In genomic region chr16:57945404-57945803, GRCm38 (mm10) we compare ENCODE assay signal across 26 mouse cellular contexts.
A peak's percentile ranks its signal among the peaks of the same experiment; 100 is the strongest.
DNase-seq lines count a peak whose midpoint lies in the region; ATAC-seq and TF ChIP-seq lines count a peak whose summit lies in the region.
"Had no signal": no experiment of that assay in that cellular context is flagged by ENCODE, and none has a peak within 500 bp of the region (broad histone marks: within the 10 kb centered on the region; RNA-seq: fewer than 3 reads in every experiment).

No protein-coding gene starts in this region.

- no peak overlapping the region for H3K27ac ChIP-seq in hindbrain, embryonic 14.5 days
- H3K27ac ChIP-seq in hindbrain, embryonic 10.5 days, result no peak overlapping the region
- H3K27ac ChIP-seq in midbrain, embryonic 13.5 days, result no peak overlapping the region
- no peak overlapping the region for H3K27ac ChIP-seq in midbrain, embryonic 15.5 days
- H3K27ac ChIP-seq in limb, embryonic 10.5 days, result peak overlapping the region; percentile 25; the same call in 1 of the 2 replicates
- H3K27ac ChIP-seq in forebrain, postnatal 0 days (ENCODE audit: low read depth, low read length), result no peak overlapping the region
- H3K27ac ChIP-seq: embryonic facial prominence, embryonic 12.5 days; embryonic facial prominence, embryonic 15.5 days; forebrain, embryonic 12.5 days; forebrain, embryonic 15.5 days; heart, embryonic 15.5 days; hindbrain, embryonic 15.5 days had no signal

- no peak overlapping the region for H3K9ac ChIP-seq in hindbrain, embryonic 14.5 days
- H3K9ac ChIP-seq in midbrain, embryonic 13.5 days (replicated peaks), result no peak overlapping the region
- H3K9ac ChIP-seq in midbrain, embryonic 15.5 days, result no peak overlapping the region
- no peak overlapping the region for H3K9ac ChIP-seq in forebrain, postnatal 0 days
- H3K9ac ChIP-seq: embryonic facial prominence, embryonic 12.5 days; embryonic facial prominence, embryonic 15.5 days; forebrain, embryonic 12.5 days; forebrain, embryonic 15.5 days; heart, embryonic 12.5 days; heart, embryonic 15.5 days; hindbrain, embryonic 15.5 days had no signal

- ATAC-seq in hindbrain, embryonic 14.5 days (ENCODE audit: low FRiP score), result 0 out of 2 replicates have a peak, but pooled peaks have one; percentile 31
- ATAC-seq in midbrain, embryonic 13.5 days, result peak; percentile 53; the same call in 1 of the 2 replicates
- ATAC-seq in midbrain, embryonic 15.5 days (replicated peaks), result no peak
- no peak for ATAC-seq in forebrain, postnatal 0 days
- ATAC-seq: forebrain, embryonic 15.5 days had no signal

- no peak overlapping the region for H3K4me3 ChIP-seq in hindbrain, embryonic 14.5 days (replicated peaks; ENCODE audit: low read length)
- no peak overlapping the region for H3K4me3 ChIP-seq in hindbrain, embryonic 10.5 days
- no peak overlapping the region for H3K4me3 ChIP-seq in midbrain, embryonic 13.5 days (replicated peaks)
- no peak overlapping the region for H3K4me3 ChIP-seq in midbrain, embryonic 15.5 days
- H3K4me3 ChIP-seq in limb, embryonic 10.5 days, result no peak overlapping the region
- H3K4me3 ChIP-seq in forebrain, postnatal 0 days (ENCODE audit: low read depth, low read length), result no peak overlapping the region
- H3K4me3 ChIP-seq: embryonic facial prominence, embryonic 12.5 days; embryonic facial prominence, embryonic 15.5 days; erythroblast, embryonic 14.5 days; forebrain, embryonic 12.5 days; forebrain, embryonic 15.5 days; heart, embryonic 12.5 days; heart, embryonic 15.5 days; hindbrain, embryonic 15.5 days had no signal

- H3K4me1 ChIP-seq in hindbrain, embryonic 14.5 days (replicated peaks; ENCODE audit: control insufficient read depth, insufficient read depth, low read length), result no peaks in the 10 kb centered on the region
- peaks cover 7% of the 10 kb centered on the region for H3K4me1 ChIP-seq in hindbrain, embryonic 10.5 days (replicated peaks)
- no peaks in the 10 kb centered on the region for H3K4me1 ChIP-seq in midbrain, embryonic 13.5 days (replicated peaks)
- H3K4me1 ChIP-seq in midbrain, embryonic 15.5 days, result no peaks in the 10 kb centered on the region
- no peaks in the 10 kb centered on the region for H3K4me1 ChIP-seq in limb, embryonic 10.5 days
- no peaks in the 10 kb centered on the region for H3K4me1 ChIP-seq in forebrain, postnatal 0 days (ENCODE audit: insufficient read depth)
- H3K4me1 ChIP-seq: embryonic facial prominence, embryonic 12.5 days; embryonic facial prominence, embryonic 15.5 days; forebrain, embryonic 12.5 days; forebrain, embryonic 15.5 days; heart, embryonic 12.5 days; heart, embryonic 15.5 days; hindbrain, embryonic 15.5 days had no signal

- no peaks in the 10 kb centered on the region for H3K9me3 ChIP-seq in hindbrain, embryonic 14.5 days (ENCODE audit: control insufficient read depth, low read length)
- no peaks in the 10 kb centered on the region for H3K9me3 ChIP-seq in hindbrain, embryonic 10.5 days
- H3K9me3 ChIP-seq in midbrain, embryonic 13.5 days, result no peaks in the 10 kb centered on the region
- no peaks in the 10 kb centered on the region for H3K9me3 ChIP-seq in midbrain, embryonic 15.5 days
- H3K9me3 ChIP-seq in limb, embryonic 10.5 days (replicated peaks), result no peaks in the 10 kb centered on the region
- no peaks in the 10 kb centered on the region for H3K9me3 ChIP-seq in forebrain, postnatal 0 days (ENCODE audit: low read length)
- H3K9me3 ChIP-seq: embryonic facial prominence, embryonic 12.5 days; embryonic facial prominence, embryonic 15.5 days; forebrain, embryonic 12.5 days; forebrain, embryonic 15.5 days; heart, embryonic 12.5 days; heart, embryonic 15.5 days; hindbrain, embryonic 15.5 days had no signal

- WGBS in hindbrain, embryonic 14.5 days, result 26% methylated on average over 6 of the region's 6 CpGs
- 29% methylated on average over 6 of the region's 6 CpGs for WGBS in hindbrain, embryonic 10.5 days
- 24% methylated on average over 6 of the region's 6 CpGs for WGBS in midbrain, embryonic 13.5 days
- WGBS in midbrain, embryonic 15.5 days, result 24% methylated on average over 6 of the region's 6 CpGs
- WGBS in limb, embryonic 10.5 days, result 65% methylated on average over 6 of the region's 6 CpGs
- WGBS in forebrain, postnatal 0 days, result 23% methylated on average over 6 of the region's 6 CpGs

- H3K4me2 ChIP-seq in hindbrain, embryonic 14.5 days (replicated peaks), result no peak overlapping the region
- no peak overlapping the region for H3K4me2 ChIP-seq in midbrain, embryonic 13.5 days (replicated peaks)
- no peak overlapping the region for H3K4me2 ChIP-seq in midbrain, embryonic 15.5 days
- no peak overlapping the region for H3K4me2 ChIP-seq in forebrain, postnatal 0 days (ENCODE audit: low read depth)
- H3K4me2 ChIP-seq: embryonic facial prominence, embryonic 12.5 days; embryonic facial prominence, embryonic 15.5 days; forebrain, embryonic 12.5 days; forebrain, embryonic 15.5 days; heart, embryonic 12.5 days; heart, embryonic 15.5 days; hindbrain, embryonic 15.5 days had no signal

- no peaks in the 10 kb centered on the region for H3K36me3 ChIP-seq in hindbrain, embryonic 14.5 days (replicated peaks; ENCODE audit: control insufficient read depth, insufficient read depth)
- H3K36me3 ChIP-seq in hindbrain, embryonic 10.5 days, result no peaks in the 10 kb centered on the region
- H3K36me3 ChIP-seq in midbrain, embryonic 13.5 days, result no peaks in the 10 kb centered on the region
- no peaks in the 10 kb centered on the region for H3K36me3 ChIP-seq in midbrain, embryonic 15.5 days (replicated peaks)
- no peaks in the 10 kb centered on the region for H3K36me3 ChIP-seq in limb, embryonic 10.5 days
- no peaks in the 10 kb centered on the region for H3K36me3 ChIP-seq in forebrain, postnatal 0 days (ENCODE audit: insufficient read depth)
- H3K36me3 ChIP-seq: embryonic facial prominence, embryonic 12.5 days; embryonic facial prominence, embryonic 15.5 days; forebrain, embryonic 12.5 days; forebrain, embryonic 15.5 days; heart, embryonic 12.5 days; heart, embryonic 15.5 days; hindbrain, embryonic 15.5 days had no signal

- H3K27me3 ChIP-seq in hindbrain, embryonic 14.5 days (ENCODE audit: control insufficient read depth, insufficient read depth, low read length), result no peaks in the 10 kb centered on the region
- H3K27me3 ChIP-seq in hindbrain, embryonic 10.5 days (ENCODE audit: insufficient read depth, poor library complexity, severe bottlenecking), result no peaks in the 10 kb centered on the region
- H3K27me3 ChIP-seq in midbrain, embryonic 13.5 days, result no peaks in the 10 kb centered on the region
- no peaks in the 10 kb centered on the region for H3K27me3 ChIP-seq in midbrain, embryonic 15.5 days (replicated peaks)
- H3K27me3 ChIP-seq in limb, embryonic 10.5 days (ENCODE audit: low read depth, poor library complexity, severe bottlenecking), result no peaks in the 10 kb centered on the region
- H3K27me3 ChIP-seq in forebrain, postnatal 0 days (ENCODE audit: insufficient read depth, low read length), result no peaks in the 10 kb centered on the region
- H3K27me3 ChIP-seq: embryonic facial prominence, embryonic 12.5 days; embryonic facial prominence, embryonic 15.5 days; forebrain, embryonic 12.5 days; forebrain, embryonic 15.5 days; heart, embryonic 12.5 days; heart, embryonic 15.5 days; hindbrain, embryonic 15.5 days had no signal

- no peak for TF ChIP-seq CTCF in forebrain, postnatal 0 days (IDR thresholded peaks at IDR 0.05; ENCODE audit: low read depth)

- no peak for DNase-seq in hindbrain, embryonic 14.5 days (ENCODE audit: low spot score)
- no peak for DNase-seq in hindbrain, embryonic 10.5 days (ENCODE audit: low spot score)
- DNase-seq in R1 (ENCODE audit: low read depth, low spot score), result peak; percentile 86
- DNase-seq in limb, embryonic 10.5 days (ENCODE audit: low spot score), result no peak
- no peak for DNase-seq in kidney, adult 8-10 months
- DNase-seq in forebrain, postnatal 0 days, result no peak
- DNase-seq: adrenal gland, adult 2 months; adrenal gland, postnatal 14 days; cerebellum, adult 11 months; cerebellum, adult 2 months; cerebellum, adult 9-11 months; cerebellum, postnatal 25 days; gastrocnemius, postnatal 10 days; heart, adult 18-20 months; heart, postnatal 10 days; heart, postnatal 36 days had no signal

Comparison
In these comparisons a context has a peak if more than half of its experiments do, and no peak if none do; other contexts are left out.
1. ATAC-seq: peak in hindbrain, embryonic 14.5 days (single experiment) and midbrain, embryonic 13.5 days (single experiment); none in midbrain, embryonic 15.5 days (single experiment) and forebrain, postnatal 0 days (single experiment).